Mouse (Mus musculus): Measurements from ENCODE around the gene Rab3c.
A peak's percentile ranks its signal among the peaks of the same experiment; 100 is the strongest.

The Rab3c gene

GRCm38 (mm10) chr13:110280563-110281144, at the start of gene Rab3c:
TSS of gene Rab3c (minus strand) at chr13:110280996.
- DNase-seq, result no peak

- peak; percentile 11 for DNase-seq
Measured at GRCm38 (mm10) chr13:110318746-110319145, 38.0 kb upstream of the Rab3c start.

- no peak for DNase-seq
Measured at GRCm38 (mm10) chr13:110307188-110307587, 26.4 kb upstream of the Rab3c start.

- no peak for DNase-seq
Measured at GRCm38 (mm10) chr13:110297112-110297511, 16.3 kb upstream of the Rab3c start.

GRCm38 (mm10) chr13:110288499-110288898, 7.7 kb upstream of the Rab3c start:
- no peak for DNase-seq

GRCm38 (mm10) chr13:110283781-110284180, 3.0 kb upstream of the Rab3c start:
- no peak for DNase-seq

- peak; percentile 75 for DNase-seq
Measured at GRCm38 (mm10) chr13:110280028-110280562, 701 bp downstream of the Rab3c start.

- no peak for DNase-seq
Measured at GRCm38 (mm10) chr13:110278976-110279736, 1.6 kb downstream of the Rab3c start.

GRCm38 (mm10) chr13:110277709-110278108, 3.1 kb downstream of the Rab3c start:
- DNase-seq, result no peak

GRCm38 (mm10) chr13:110275471-110275870, 5.3 kb downstream of the Rab3c start:
- no peak for DNase-seq

- DNase-seq, result no peak
Measured at GRCm38 (mm10) chr13:110260649-110261048, 20.1 kb downstream of the Rab3c start.

GRCm38 (mm10) chr13:110251453-110251852, 29.3 kb downstream of the Rab3c start:
- DNase-seq, result no peak

GRCm38 (mm10) chr13:110248481-110248880, 32.3 kb downstream of the Rab3c start:
- DNase-seq, result no peak

GRCm38 (mm10) chr13:110238970-110239369, 41.8 kb downstream of the Rab3c start:
- DNase-seq, result no peak

GRCm38 (mm10) chr13:110237209-110237935, 43.4 kb downstream of the Rab3c start:
- DNase-seq, result no peak

GRCm38 (mm10) chr13:110233364-110233763, 47.4 kb downstream of the Rab3c start:
- no peak for DNase-seq

GRCm38 (mm10) chr13:110231086-110231688, 49.6 kb downstream of the Rab3c start:
- DNase-seq, result no peak

GRCm38 (mm10) chr13:110230046-110230445, 50.8 kb downstream of the Rab3c start:
- DNase-seq, result no peak

- no peak for DNase-seq
Measured at GRCm38 (mm10) chr13:110219195-110219594, 61.6 kb downstream of the Rab3c start.

- no peak for DNase-seq
Measured at GRCm38 (mm10) chr13:110218497-110218896, 62.3 kb downstream of the Rab3c start.

- no peak for DNase-seq
Measured at GRCm38 (mm10) chr13:110211526-110212075, 69.2 kb downstream of the Rab3c start.

GRCm38 (mm10) chr13:110198906-110199305, 81.9 kb downstream of the Rab3c start:
- DNase-seq, result no peak

- no peak for DNase-seq
Measured at GRCm38 (mm10) chr13:110190039-110190438, 90.8 kb downstream of the Rab3c start.
